In genomic region chr8:121818226-121818625, GRCm38 (mm10) we compare ENCODE assay signal across 24 mouse cellular contexts. TPM values are rescaled to one million over a fixed set of nuclear protein-coding genes. Genes with fewer than 3 reads are reported as not detected.
DNase-seq lines count a peak whose midpoint lies in the region; ATAC-seq and TF ChIP-seq lines count a peak whose summit lies in the region.
"Had no signal": no experiment of that assay in that cellular context is flagged by ENCODE, and none has a peak within 500 bp of the region (broad histone marks: within the 10 kb centered on the region; RNA-seq: fewer than 3 reads in every experiment).

No protein-coding gene starts in this region.

- no peaks in the 10 kb centered on the region for H3K27me3 ChIP-seq in hindbrain, postnatal 0 days (ENCODE audit: insufficient read depth, low read length)
- H3K27me3 ChIP-seq in hindbrain, embryonic 13.5 days, result no peaks in the 10 kb centered on the region
- H3K27me3 ChIP-seq in midbrain, embryonic 11.5 days (ENCODE audit: control insufficient read depth, insufficient read depth, low read length), result no peaks in the 10 kb centered on the region
- H3K27me3 ChIP-seq in midbrain, embryonic 15.5 days (replicated peaks), result no peaks in the 10 kb centered on the region
- H3K27me3 ChIP-seq in stomach, postnatal 0 days (ENCODE audit: control insufficient read depth, insufficient read depth, low read length), result no peaks in the 10 kb centered on the region
- H3K27me3 ChIP-seq: heart, embryonic 12.5 days; hindbrain, embryonic 12.5 days had no signal

- H3K9me3 ChIP-seq in hindbrain, postnatal 0 days (ENCODE audit: low read length), result no peaks in the 10 kb centered on the region
- H3K9me3 ChIP-seq in hindbrain, embryonic 13.5 days, result no peaks in the 10 kb centered on the region
- no peaks in the 10 kb centered on the region for H3K9me3 ChIP-seq in midbrain, embryonic 11.5 days (ENCODE audit: control insufficient read depth, low read length)
- H3K9me3 ChIP-seq in midbrain, embryonic 15.5 days, result no peaks in the 10 kb centered on the region
- no peaks in the 10 kb centered on the region for H3K9me3 ChIP-seq in stomach, postnatal 0 days (ENCODE audit: control insufficient read depth, low read length)
- H3K9me3 ChIP-seq: heart, embryonic 12.5 days; hindbrain, embryonic 12.5 days had no signal

- H3K27ac ChIP-seq in hindbrain, postnatal 0 days, result no peak overlapping the region
- H3K27ac ChIP-seq in hindbrain, embryonic 13.5 days, result no peak overlapping the region
- no peak overlapping the region for H3K27ac ChIP-seq in midbrain, embryonic 11.5 days (ENCODE audit: low read depth, low read length)
- no peak overlapping the region for H3K27ac ChIP-seq in midbrain, embryonic 15.5 days
- no peak overlapping the region for H3K27ac ChIP-seq in stomach, postnatal 0 days (replicated peaks)
- H3K27ac ChIP-seq: hindbrain, embryonic 12.5 days; kidney, postnatal 0 days had no signal

- 89% methylated on average over 7 of the region's 7 CpGs for whole genome bisulfite sequencing in hindbrain, postnatal 0 days
- 78% methylated on average over 7 of the region's 7 CpGs for whole genome bisulfite sequencing in hindbrain, embryonic 13.5 days
- 77% methylated on average over 7 of the region's 7 CpGs for WGBS in midbrain, embryonic 11.5 days
- 86% methylated on average over 7 of the region's 7 CpGs for WGBS in midbrain, embryonic 15.5 days
- WGBS in stomach, postnatal 0 days, result 77% methylated on average over 7 of the region's 7 CpGs

- no peak for TF ChIP-seq EP300 in stomach, postnatal 0 days (optimal IDR thresholded peaks at IDR 0.05)

- H3K36me3 ChIP-seq in hindbrain, postnatal 0 days (ENCODE audit: insufficient read depth, low read length), result peaks cover 16% of the 10 kb centered on the region
- peaks cover 69% of the 10 kb centered on the region for H3K36me3 ChIP-seq in hindbrain, embryonic 13.5 days
- H3K36me3 ChIP-seq in midbrain, embryonic 11.5 days (ENCODE audit: control insufficient read depth, insufficient read depth, low read length), result peaks cover 12% of the 10 kb centered on the region
- H3K36me3 ChIP-seq in midbrain, embryonic 15.5 days (replicated peaks), result peaks cover 12% of the 10 kb centered on the region
- H3K36me3 ChIP-seq in stomach, postnatal 0 days (ENCODE audit: control insufficient read depth, insufficient read depth, low read length), result peaks cover 4% of the 10 kb centered on the region; the same call in 1 of the 2 replicates

- DNase-seq in hindbrain, postnatal 0 days (ENCODE audit: low spot score), result no peak
- peak; percentile 35 for DNase-seq in midbrain, embryonic 11.5 days (ENCODE audit: low spot score, missing footprints)
- peak; percentile 65 for DNase-seq in NIH3T3 (ENCODE audit: low read depth)
- DNase-seq in stomach, postnatal 0 days (ENCODE audit: low spot score), result no peak
- no peak for DNase-seq in left cerebral cortex, adult 11 months (ENCODE audit: low spot score)
- no peak for DNase-seq in heart, postnatal 25 days (ENCODE audit: low spot score)
- DNase-seq: adrenal gland, postnatal 36 days; B cell, adult 2 months; cerebellum, adult 11 months; gastrocnemius, postnatal 14 days; heart, postnatal 10 days; kidney, adult 2 months; layer of hippocampus, postnatal 36 days; lung, adult 2 months; thymus, adult 18-20 months; thymus, postnatal 4 days had no signal

- H3K9ac ChIP-seq in hindbrain, postnatal 0 days (replicated peaks; ENCODE audit: low read length), result no peak overlapping the region
- no peak overlapping the region for H3K9ac ChIP-seq in hindbrain, embryonic 13.5 days
- H3K9ac ChIP-seq in midbrain, embryonic 11.5 days (ENCODE audit: low read length), result no peak overlapping the region
- H3K9ac ChIP-seq in midbrain, embryonic 15.5 days, result no peak overlapping the region
- no peak overlapping the region for H3K9ac ChIP-seq in stomach, postnatal 0 days (ENCODE audit: low read length)
- H3K9ac ChIP-seq: heart, embryonic 12.5 days; hindbrain, embryonic 12.5 days had no signal

- no peaks in the 10 kb centered on the region for H3K4me1 ChIP-seq in hindbrain, postnatal 0 days (ENCODE audit: insufficient read depth, low read length)
- no peaks in the 10 kb centered on the region for H3K4me1 ChIP-seq in hindbrain, embryonic 13.5 days (replicated peaks)
- no peaks in the 10 kb centered on the region for H3K4me1 ChIP-seq in midbrain, embryonic 11.5 days (ENCODE audit: control insufficient read depth, insufficient read depth, low read length)
- no peaks in the 10 kb centered on the region for H3K4me1 ChIP-seq in midbrain, embryonic 15.5 days
- H3K4me1 ChIP-seq in stomach, postnatal 0 days (replicated peaks; ENCODE audit: control insufficient read depth, insufficient read depth), result no peaks in the 10 kb centered on the region
- H3K4me1 ChIP-seq: heart, embryonic 12.5 days; hindbrain, embryonic 12.5 days had no signal

- no peak overlapping the region for H3K4me3 ChIP-seq in hindbrain, postnatal 0 days (ENCODE audit: low read length)
- H3K4me3 ChIP-seq in hindbrain, embryonic 13.5 days, result no peak overlapping the region
- no peak overlapping the region for H3K4me3 ChIP-seq in midbrain, embryonic 11.5 days (ENCODE audit: low read depth, low read length)
- H3K4me3 ChIP-seq in midbrain, embryonic 15.5 days, result no peak overlapping the region
- no peak overlapping the region for H3K4me3 ChIP-seq in stomach, postnatal 0 days (ENCODE audit: low read depth, low read length)
- H3K4me3 ChIP-seq: heart, embryonic 12.5 days; hindbrain, embryonic 12.5 days had no signal

- no peak for ATAC-seq in hindbrain, postnatal 0 days
- ATAC-seq in hindbrain, embryonic 13.5 days (ENCODE audit: low FRiP score), result no peak
- no peak for ATAC-seq in midbrain, embryonic 11.5 days (ENCODE audit: low FRiP score)
- no peak for ATAC-seq in midbrain, embryonic 15.5 days (replicated peaks)
- 0 out of 2 replicates have a peak, but pooled peaks have one; percentile 25 for ATAC-seq in stomach, postnatal 0 days (ENCODE audit: low FRiP score, low TSS enrichment)
- ATAC-seq: forebrain, embryonic 14.5 days; inflammation-experienced regulatory T-cells, adult 6 months; midbrain, embryonic 16.5 days had no signal

- 0 out of 2 replicates have a peak, but pooled peaks have one; percentile 3 for TF ChIP-seq CTCF in hindbrain, postnatal 0 days (IDR thresholded peaks at IDR 0.05; ENCODE audit: low read depth)
- TF ChIP-seq CTCF in stomach, postnatal 0 days (IDR thresholded peaks at IDR 0.05; ENCODE audit: low read depth), result 0 out of 2 replicates have a peak, but pooled peaks have one; percentile 12

- no peak overlapping the region for H3K4me2 ChIP-seq in hindbrain, postnatal 0 days (ENCODE audit: low read depth, low read length)
- H3K4me2 ChIP-seq in hindbrain, embryonic 13.5 days, result no peak overlapping the region
- no peak overlapping the region for H3K4me2 ChIP-seq in midbrain, embryonic 11.5 days
- no peak overlapping the region for H3K4me2 ChIP-seq in midbrain, embryonic 15.5 days
- H3K4me2 ChIP-seq in stomach, postnatal 0 days (replicated peaks; ENCODE audit: low read depth), result no peak overlapping the region
- H3K4me2 ChIP-seq: heart, embryonic 12.5 days; hindbrain, embryonic 12.5 days had no signal

- intact Hi-C loops in heart, postnatal 25 days (cut with DNase I), result no loop called here

RNA-seq across cellular contexts. Expression of gene Klhdc4, which starts 11.1 kb away (rescaled TPM):
- total RNA-seq in hindbrain, postnatal 0 days (2014; rRNA removed), result 25.2 and 32.5 TPM in 2 replicates
- 34.5 and 36.3 TPM in 2 replicates for polyA plus RNA-seq in hindbrain, postnatal 0 days (2015; fragmentation: Nextera tagmentation; extraction: Ambion mirVana)
- 43.5 and 47.4 TPM in 2 replicates for polyA plus RNA-seq in hindbrain, embryonic 13.5 days (2015; fragmentation: Nextera tagmentation; extraction: Ambion mirVana)
- 49.4 and 52.9 TPM in 2 replicates for polyA plus RNA-seq in midbrain, embryonic 11.5 days (2014; fragmentation: Nextera tagmentation; extraction: Ambion mirVana)
- polyA plus RNA-seq in midbrain, embryonic 15.5 days (2015; fragmentation: Nextera tagmentation; extraction: Ambion mirVana), result 49.6 and 52.3 TPM in 2 replicates
- polyA plus RNA-seq in stomach, postnatal 0 days (2015; fragmentation: Nextera tagmentation; extraction: Ambion mirVana), result 13.7 and 14.7 TPM in 2 replicates
- total RNA-seq in heart, postnatal 25 days (2021), result 10 to 100 TPM; 13.4 to 14.1 TPM

Comparison
In these comparisons a context has a peak if more than half of its experiments do, and no peak if none do; other contexts are left out.
1. DNase-seq: peak in midbrain, embryonic 11.5 days (single experiment) and NIH3T3 (single experiment); none in hindbrain, postnatal 0 days (single experiment), stomach, postnatal 0 days (single experiment), left cerebral cortex, adult 11 months (single experiment) and heart, postnatal 25 days (single experiment).